Mouse (Mus musculus): Measurements from ENCODE around the gene Ncf1. TPM values are rescaled to one million over a fixed set of nuclear protein-coding genes. Genes with fewer than 3 reads are reported as not detected.

The Ncf1 gene
- 1 to 10 TPM; 6.5 to 7.2 TPM for total RNA-seq (2021)

DNA sequence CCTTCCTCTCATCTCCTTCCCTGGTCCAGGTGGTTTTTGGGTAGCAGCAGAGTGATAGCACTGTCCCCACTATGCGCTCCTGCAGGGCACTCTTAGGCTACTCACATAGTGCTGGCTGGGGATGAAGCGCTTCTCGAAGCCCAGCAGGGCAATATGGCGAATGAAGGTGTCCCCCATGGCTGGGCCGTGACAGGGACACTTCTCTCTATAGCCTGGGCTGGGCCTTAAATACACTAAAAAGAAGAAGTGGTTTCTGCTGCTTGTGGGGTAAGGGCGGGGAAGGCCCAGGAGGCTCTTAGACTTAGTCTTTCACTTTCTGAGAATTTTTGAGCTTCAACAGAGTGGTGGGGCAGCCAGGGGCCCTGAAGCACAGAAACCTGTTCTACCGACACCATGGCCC, at the start of gene Ncf1:
Ncf1 (minus strand) TSS at position 235 of the 400 bp plus-strand sequence.
- DNase-seq (ENCODE audit: low spot score in 2 of 2) = no peak
- intact Hi-C loops (cut with DNase I) = no loop called here

DNA sequence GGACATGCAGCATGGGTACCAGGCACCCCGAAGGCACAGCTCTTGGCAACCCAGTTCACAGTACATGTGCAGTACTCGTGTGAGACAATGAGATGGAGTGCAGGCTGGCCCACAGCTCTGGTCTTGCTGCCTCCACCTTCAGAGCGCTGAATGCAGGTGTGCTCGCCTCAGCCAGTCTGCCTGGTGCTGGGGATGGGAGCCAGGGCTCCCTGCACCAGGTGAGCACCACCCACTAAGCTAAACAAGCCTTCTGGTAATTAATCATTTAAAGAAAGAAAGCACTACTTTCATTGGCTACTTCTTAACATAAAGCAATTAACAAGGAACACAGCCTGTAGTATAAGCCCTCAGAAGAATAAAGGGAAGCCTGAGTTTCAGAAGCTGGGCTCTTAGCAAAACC, 47.7 kb upstream of the Ncf1 start:
- intact Hi-C loops (cut with DNase I) = loop anchor here (10.0 kb wide), 1 partner anchor 68 kb away; no protein-coding TSS in a partner anchor
- no peak for DNase-seq (ENCODE audit: low spot score in 2 of 2)

DNA sequence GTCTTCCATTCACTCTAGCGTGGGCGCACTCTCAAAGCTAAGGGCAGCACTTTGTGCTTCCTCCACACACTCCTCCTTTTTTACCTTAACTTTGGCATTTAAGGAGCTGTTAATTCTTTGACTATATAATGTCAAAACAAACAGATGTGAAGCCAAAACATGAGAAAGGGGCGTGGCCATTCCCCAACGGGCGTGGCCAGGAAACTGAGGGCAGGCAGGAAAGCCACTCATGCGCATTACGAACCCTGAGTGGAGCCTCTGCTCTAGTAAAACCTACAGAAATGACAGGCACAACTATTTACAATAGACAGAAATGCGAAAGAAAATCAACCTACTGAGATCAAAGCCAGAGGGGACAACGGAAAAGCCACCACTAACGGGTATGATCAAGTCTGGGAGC, 46.1 kb upstream of the Ncf1 start:
- no peak for DNase-seq (ENCODE audit: low spot score in 2 of 2)
- intact Hi-C loops (cut with DNase I) = loop anchor here (10.0 kb wide), 1 partner anchor 69 kb away; no protein-coding TSS in a partner anchor

DNA sequence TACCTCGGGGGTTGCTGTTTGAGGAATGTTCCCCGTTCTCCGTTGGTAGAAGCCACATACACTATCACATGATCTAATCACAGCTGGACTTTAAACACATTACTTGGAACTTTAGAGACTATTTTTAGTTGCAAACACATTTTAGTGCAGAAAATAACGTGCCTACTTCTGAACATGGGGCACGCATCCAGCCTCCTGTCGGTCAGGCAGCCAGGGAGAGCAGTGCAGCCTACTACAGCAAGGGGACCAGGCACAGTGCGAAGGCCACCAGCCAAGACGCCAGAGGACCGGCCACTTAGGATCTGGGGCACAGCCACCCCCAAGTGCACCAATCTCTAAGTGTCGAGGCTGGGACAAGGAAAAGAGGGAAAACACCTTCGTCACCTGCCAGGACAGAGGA, 45.6 kb upstream of the Ncf1 start:
- intact Hi-C loops (cut with DNase I) = loop anchor here (10.0 kb wide), 1 partner anchor 70 kb away; no protein-coding TSS in a partner anchor
- DNase-seq (ENCODE audit: low spot score in 2 of 2) = no peak

DNA sequence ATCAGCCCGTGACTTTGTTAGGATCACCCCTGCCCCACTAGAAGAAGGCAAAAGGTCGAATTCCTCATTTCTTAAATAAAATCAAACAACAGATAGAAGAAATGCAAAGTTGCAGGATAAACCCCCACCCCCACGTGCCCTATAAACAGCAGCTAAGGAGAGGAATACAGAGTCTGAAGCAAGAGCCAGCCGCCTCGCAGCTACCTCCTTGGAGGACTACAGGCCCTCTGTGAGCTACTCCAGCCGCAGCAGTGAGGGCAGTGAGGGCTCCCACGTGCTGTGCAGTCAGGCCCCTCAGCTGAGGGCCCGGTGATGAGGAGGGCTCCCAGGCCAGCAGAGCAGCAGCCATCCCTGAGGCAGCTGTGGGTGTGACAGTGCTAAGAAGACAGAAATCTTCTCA, 44.3 kb upstream of the Ncf1 start:
- no peak for DNase-seq (ENCODE audit: low spot score in 2 of 2)
- intact Hi-C loops (cut with DNase I) = loop anchor here (10.0 kb wide), 1 partner anchor 71 kb away; no protein-coding TSS in a partner anchor

DNA sequence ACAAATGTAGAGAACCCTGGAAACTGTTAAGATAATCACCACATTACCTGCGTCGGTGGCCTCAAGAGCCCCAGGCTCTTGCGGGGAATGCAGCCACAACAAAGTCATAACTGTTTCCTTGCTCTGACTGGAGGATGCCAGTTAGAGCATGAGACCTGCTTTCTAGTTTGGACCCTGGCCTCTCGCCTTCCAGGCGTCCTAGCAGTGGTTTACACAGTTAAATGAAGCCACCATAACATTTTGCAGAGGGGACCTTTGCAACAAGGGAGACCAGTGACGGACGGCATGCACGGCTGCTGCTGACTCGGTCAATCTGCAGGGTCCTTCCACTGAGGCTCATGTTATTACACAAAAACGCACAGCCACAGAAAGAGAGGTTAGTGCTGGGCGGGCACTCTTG, 43.3 kb upstream of the Ncf1 start:
- no peak for DNase-seq (ENCODE audit: low spot score in 2 of 2)
- intact Hi-C loops (cut with DNase I) = loop anchor here (10.0 kb wide), 1 partner anchor 72 kb away; no protein-coding TSS in a partner anchor

DNA sequence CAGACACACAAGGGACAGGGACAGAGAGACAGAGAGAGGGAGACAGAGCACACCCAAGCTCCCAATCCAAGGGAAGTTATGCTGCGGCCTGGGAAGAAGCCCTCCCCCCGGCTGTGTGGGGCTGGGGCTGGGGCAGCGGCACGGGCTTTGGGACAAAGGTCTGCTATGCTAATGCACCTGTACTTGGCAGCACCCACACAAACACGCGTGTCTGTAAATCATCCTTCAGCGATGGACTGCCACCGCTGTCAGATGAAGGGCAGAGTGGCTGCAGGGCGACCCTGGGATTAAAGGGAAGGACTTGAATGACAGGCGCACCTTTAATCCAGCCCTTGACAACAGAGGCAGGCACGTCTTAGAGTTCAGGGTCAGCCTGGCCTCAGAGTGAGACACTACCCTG, 42.0 kb upstream of the Ncf1 start:
- intact Hi-C loops (cut with DNase I) = loop anchor here (10.0 kb wide), 1 partner anchor 73 kb away; no protein-coding TSS in a partner anchor
- no peak for DNase-seq (ENCODE audit: low spot score in 2 of 2)

DNA sequence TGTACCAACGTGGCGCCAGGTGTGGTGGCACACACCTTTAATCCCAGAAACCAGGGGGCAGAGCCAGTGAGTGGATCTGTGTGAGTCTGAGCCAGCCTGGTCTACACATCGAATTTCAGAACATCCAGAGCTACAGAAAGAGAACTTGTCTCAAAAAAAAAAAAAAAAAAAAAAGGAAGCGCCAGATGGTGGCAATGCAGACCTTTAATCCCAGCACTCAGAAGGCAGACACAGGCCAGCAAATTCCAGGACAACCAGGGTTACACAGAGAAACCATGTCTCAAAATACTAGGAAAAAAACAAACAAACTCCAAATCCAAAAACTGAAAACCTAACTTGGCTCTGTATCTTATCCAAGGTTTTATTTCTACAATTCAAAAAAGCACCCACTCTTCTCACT, 41.1 kb upstream of the Ncf1 start:
- no peak for DNase-seq (ENCODE audit: low spot score in 2 of 2)
- intact Hi-C loops (cut with DNase I) = loop anchor here (10.0 kb wide), 1 partner anchor 74 kb away; no protein-coding TSS in a partner anchor

DNA sequence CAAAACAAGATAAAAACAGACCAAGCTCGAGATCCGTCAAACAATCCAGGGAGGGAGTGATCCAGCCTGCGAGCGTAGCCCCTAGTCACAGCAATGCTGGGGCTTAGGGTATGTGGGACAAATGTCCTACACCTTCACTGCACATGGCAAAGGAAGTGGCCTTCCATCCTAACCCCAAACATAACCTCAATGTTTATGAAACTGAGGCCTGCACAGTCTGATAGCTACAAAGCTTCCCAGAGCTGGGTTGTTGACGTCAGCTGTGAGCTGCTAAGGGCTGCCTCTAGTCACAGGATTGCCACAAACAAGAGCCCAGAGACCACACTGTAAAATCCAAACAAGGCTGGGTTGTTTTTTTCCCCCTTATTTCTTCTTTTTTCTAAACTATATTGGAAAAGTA, 40.3 kb upstream of the Ncf1 start:
- DNase-seq (ENCODE audit: low spot score in 2 of 2) = no peak
- intact Hi-C loops (cut with DNase I) = loop anchor here (10.0 kb wide), 1 partner anchor 75 kb away; no protein-coding TSS in a partner anchor

DNA sequence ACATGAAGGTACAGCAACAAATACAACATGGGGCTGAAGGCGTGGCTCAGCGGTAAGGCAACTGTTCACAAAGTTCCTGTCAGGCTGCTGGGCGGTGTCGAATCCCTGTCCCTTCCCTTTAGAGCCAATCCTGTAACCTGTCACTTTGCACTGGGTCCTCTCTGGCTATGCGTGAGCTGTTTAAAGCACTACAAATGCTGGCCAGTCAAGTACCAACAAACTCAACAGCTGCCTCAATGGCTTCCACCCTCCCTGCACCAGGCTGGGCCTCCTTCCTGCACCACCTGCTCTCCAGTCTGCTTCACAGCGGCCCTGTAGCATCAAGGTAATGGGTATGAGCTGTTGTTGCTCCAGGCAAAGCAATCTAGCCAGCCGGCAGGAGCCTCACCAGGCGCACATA, 39.3 kb upstream of the Ncf1 start:
- intact Hi-C loops (cut with DNase I) = no loop called here
- no peak for DNase-seq (ENCODE audit: low spot score in 2 of 2)

DNA sequence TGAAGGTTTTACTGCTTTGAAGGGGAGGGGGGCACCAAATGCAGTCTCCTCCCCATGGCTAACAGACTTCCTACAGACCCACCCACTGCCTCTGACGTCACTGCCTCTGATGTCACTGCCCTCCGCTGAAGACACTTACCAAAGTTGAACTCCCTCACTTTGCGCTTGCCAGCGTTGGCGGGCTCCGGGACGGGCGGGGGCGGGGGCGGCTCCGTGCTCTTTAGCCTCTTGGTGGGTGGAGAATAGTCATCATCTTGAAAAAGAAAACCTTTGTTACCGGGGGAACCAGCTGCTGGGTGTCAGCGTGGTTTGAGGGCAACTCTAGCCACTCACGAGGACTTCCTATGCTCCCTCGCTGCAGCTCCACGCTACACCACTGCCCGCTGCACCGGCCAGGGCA, 37.0 kb upstream of the Ncf1 start:
- no peak for DNase-seq (ENCODE audit: low spot score in 2 of 2)
- intact Hi-C loops (cut with DNase I) = no loop called here

DNA sequence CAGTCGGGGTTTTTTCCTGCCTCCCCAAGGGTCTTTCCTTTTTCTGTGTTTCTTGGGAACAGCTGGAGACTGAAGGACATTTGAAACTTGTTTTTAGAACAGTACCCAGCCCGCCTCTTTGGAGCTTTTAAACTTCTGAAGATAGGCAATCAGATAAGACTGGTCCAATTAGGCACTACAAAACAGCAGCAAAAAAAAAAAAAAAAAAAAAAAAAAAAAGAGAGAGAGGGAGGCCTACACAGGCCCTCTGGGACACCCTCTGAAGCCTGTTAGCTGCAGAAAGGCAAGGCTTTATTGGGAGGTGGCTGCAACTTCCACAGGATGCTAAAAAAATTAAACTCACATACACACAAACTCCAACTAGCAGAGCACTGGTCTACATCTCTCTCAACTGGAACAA, 36.5 kb upstream of the Ncf1 start:
- DNase-seq (ENCODE audit: low spot score in 2 of 2) = no peak

DNA sequence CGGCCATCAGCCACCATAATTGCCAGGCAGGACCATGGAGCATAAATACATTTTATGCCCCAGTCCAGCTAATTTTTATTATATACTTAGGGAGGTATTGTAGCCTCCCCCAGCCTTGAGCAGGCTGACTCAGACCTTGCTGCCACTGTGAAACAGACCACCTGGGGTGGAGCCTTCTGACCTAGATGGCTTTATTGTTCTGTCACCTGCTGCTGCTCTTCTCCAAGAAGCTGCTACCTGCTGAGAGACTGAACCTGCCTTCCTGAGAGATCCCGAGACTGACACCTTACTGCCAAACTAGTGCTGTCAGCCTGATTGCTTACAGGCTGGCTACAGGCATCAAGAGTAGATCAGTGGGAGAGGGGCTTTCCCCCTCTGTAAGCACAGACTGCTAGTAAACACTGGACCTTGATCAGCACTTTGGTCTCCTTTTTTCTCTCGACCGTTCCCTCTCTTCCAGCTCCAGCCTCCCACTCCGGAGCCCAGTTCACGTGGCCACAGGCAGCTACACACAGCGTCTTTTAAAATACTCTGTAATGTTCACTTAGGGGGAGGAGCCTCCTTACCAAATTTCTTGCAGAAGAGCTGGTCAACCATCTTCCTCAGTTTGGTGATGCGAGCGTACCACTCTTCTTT, 30.7 kb upstream of the Ncf1 start:
- intact Hi-C loops (cut with DNase I) = no loop called here
- no peak for DNase-seq (ENCODE audit: low spot score in 2 of 2)

More for the DNA sequence above, 36.5 kb upstream of the Ncf1 start:
- intact Hi-C loops (cut with DNase I) = no loop called here

DNA sequence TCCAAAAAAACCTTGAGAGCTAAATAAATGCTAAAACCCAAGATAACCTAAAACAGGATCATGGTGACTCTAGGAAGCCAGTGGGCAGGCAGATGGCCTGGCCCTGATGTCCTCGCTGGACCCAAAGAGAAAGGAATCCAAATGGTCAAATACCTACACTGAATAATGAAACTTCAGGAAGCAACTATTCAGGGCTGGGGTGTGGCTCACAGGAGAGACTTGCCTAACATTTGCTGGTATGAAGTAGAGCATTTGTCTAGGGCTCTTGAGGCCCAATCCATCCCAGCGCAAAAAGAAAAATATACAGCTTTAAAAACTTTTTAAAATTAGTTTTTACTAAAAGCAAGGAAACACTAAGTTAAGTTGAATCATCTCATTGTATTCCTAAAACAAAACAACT, 29.5 kb upstream of the Ncf1 start:
- DNase-seq (ENCODE audit: low spot score in 2 of 2) = no peak
- intact Hi-C loops (cut with DNase I) = no loop called here

DNA sequence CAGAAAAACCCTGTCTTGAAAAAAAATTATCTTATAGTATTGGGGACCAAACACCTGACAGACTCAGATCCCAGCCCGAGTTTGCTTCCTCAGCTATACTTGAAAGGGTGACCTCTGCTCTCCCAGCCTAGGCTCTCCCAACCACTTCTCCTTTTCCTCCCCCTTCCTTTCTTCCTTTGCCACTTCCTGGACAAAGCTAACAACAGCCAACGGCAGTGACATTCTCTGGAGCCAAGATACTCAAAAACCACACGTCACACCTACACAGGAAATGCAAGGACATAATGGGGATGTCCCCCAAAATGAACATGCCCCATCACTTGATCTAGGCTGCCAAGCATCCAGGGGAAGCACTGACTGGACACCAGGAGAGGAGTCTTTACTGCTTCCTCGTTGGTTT, 29.0 kb upstream of the Ncf1 start:
- no peak for DNase-seq (ENCODE audit: low spot score in 2 of 2)
- intact Hi-C loops (cut with DNase I) = no loop called here

DNA sequence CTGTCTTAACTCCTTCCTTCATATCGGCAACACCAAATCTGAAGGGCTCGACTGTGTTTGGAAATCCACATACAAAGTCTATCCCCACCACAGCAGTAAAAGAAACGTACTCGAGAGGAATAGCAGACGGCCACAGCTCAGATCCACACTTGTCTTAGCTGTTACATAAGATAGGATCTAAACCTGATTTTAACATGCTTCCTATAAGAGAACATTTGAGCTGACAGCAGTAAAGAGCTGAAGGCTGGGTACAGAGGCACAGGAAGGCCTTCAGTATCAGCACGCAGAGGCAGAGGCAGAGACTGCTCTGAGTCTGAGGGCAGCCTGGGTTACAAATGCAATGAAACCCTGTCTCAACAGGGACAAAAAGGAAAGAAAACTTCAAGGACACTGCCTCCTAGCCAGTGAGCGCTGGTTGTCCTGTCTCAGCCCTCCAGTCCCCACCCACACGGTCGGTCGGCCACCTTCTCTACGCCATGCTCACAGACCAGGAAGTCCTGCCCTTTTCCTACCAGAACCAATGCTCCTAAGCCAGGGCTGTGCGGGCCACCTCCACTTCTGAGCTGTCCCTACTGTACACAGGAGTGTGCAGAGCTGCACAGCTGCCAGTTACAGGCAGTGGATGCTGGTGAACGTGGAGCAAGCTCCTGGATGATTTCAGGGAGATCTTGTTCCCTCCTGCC, 28.1 kb upstream of the Ncf1 start:
- no peak for DNase-seq (ENCODE audit: low spot score in 2 of 2)
- intact Hi-C loops (cut with DNase I) = no loop called here

DNA sequence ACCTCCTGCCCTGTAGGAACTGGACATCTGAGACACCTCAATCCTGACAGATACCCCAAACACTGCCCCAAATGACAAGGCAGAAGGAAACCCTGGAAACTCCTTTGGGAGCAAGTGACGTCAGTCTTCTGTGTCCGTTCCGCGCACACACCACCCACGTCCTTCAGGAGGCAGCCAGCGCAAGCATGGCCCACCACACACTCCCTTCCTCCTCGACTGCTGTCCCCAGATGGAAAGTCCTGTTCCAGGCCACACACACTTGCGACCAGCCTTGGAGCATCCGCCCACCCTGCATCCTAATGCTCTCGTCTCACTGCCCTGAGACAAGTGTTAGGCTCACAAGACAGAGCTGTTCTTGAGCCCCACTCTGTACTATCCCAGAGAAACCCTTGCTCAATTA, 25.9 kb upstream of the Ncf1 start:
- DNase-seq (ENCODE audit: low spot score in 2 of 2) = peak; percentile 54 to 64
- intact Hi-C loops (cut with DNase I) = no loop called here

DNA sequence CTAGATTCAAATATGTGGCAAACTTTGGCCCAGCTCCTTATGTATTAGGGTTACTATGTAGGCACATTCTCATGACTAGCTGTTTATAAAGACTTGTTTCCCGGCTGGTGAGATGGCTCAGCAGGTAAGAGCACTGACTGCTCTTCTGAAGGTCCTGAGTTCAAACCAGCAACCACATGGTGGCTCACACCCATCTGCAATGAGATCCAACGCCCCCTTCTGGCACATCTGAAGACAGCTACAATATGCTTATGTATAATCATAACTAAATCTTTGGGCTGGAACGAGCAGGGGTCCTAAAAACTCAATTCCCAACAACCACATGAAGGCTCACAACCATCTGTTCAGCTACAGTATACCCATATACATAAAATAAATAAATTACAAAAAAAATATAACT, 24.4 kb upstream of the Ncf1 start:
- no peak for DNase-seq (ENCODE audit: low spot score in 2 of 2)

DNA sequence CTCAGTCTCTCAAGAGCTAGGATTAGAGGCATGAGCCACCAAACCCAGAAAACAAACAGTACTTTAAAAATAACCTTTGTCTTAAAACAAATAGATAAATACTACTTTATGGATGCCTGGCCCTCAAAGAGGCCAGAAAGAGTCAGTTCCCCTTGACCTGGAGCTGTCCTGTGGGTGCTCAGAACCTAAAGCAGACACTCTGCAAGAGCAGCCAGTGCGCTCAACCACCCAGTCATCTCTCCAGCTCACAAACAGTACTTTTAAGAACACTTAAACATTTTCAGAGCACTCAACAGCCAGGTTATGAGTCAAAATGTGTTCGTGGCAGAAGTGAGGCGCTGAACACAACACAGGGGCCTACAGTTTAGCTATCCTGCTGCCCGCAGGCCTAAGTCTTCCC, 21.7 kb upstream of the Ncf1 start:
- DNase-seq (ENCODE audit: low spot score in 2 of 2) = no peak
- intact Hi-C loops (cut with DNase I) = no loop called here

More for the DNA sequence above, 24.4 kb upstream of the Ncf1 start:
- intact Hi-C loops (cut with DNase I) = no loop called here

DNA sequence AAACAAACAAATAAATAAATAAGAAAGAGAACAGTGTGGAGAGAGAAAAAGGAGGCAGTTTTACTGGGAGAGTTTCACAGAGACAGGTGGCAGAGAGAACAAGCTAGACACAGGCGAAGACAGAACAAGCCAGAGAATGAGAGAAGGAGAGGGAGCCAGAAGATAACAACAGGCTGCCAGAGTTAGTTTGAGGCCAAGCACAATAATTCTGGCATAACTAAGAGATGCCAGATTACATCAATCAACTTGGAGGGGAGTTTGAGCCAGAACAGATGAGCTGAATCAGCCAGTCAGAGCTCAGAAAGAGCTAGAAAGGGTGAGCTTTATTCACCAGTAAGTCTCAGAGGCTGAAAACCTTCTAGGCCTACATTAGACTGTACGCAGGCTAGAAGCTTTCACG, 21.2 kb upstream of the Ncf1 start:
- DNase-seq (ENCODE audit: low spot score in 2 of 2) = no peak
- intact Hi-C loops (cut with DNase I) = no loop called here

DNA sequence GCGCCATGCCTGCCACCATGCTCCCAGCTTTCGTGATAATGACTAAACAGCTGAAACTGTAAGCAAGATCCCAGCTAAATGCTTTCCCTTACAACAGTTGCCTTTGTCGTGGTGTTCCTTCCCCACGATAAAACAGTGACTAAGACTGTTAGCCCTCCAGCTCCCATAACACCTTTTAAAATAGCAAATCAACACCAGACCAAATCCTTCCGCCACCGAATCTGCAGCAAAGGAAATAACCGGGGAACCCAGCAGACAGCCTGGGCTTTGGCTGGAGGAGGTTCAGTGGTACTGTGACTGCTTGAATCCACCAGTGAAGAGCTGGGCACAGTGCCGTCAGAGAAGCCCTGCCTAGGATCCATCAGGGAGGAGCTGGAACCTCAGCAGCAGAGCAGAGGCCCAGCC, 19.8 kb upstream of the Ncf1 start:
- intact Hi-C loops (cut with DNase I) = no loop called here
- peak; percentile 46 to 61 for DNase-seq (ENCODE audit: low spot score in 2 of 2)

All from left cerebral cortex, postnatal 36 days (tissue).